Mouse (Mus musculus) heart, postnatal 10 days (tissue): Measurements from ENCODE around the gene Blm. TPM values are rescaled to one million over a fixed set of nuclear protein-coding genes. Genes with fewer than 3 reads are reported as not detected.
A peak's percentile ranks its signal among the peaks of the same experiment; 100 is the strongest.

Experiments
- DNase-seq, 2 experiments: peaks; one replicate each; pipeline ENCODE4 v3.0.0; 2021
- intact Hi-C: fragments of 180-260 bp; cut with DNase I; formaldehyde crosslinking; loops from one replicate; pipeline ENCODE4 v1.15.1; 2025
- total RNA-seq, 2 experiments: library from RNA; stranded (reverse); gene quantifications; 2 replicates each; pipeline ENCODE4 v1.2.3; 2021

Gene Blm
- total RNA-seq, 2 experiments from 2014 or later: 5.6 to 7.5 TPM

- DNase-seq: no peak
- intact Hi-C loops: no loop called here
These were observed 91.8 kb downstream of the Blm start for GRCm38 (mm10) chr7:80443124-80443523.

GRCm38 (mm10) chr7:80441986-80442904 lies 92.7 kb downstream of the Blm start:
- intact Hi-C loops: no loop called here
- DNase-seq: peak; percentile 28 to 41

GRCm38 (mm10) chr7:80440685-80441084 lies 94.2 kb downstream of the Blm start:
- intact Hi-C loops: no loop called here
- no peak for DNase-seq

- DNase-seq: peak; percentile 69 to 73
- intact Hi-C loops: no loop called here
These were observed 95.0 kb downstream of the Blm start for GRCm38 (mm10) chr7:80439789-80440488.

GRCm38 (mm10) chr7:80439032-80439760 lies 95.7 kb downstream of the Blm start:
- peak in 1 of 2 experiments; percentile 39 for DNase-seq
- intact Hi-C loops: no loop called here

- intact Hi-C loops: no loop called here
- no peak for DNase-seq
These were observed 98.3 kb downstream of the Blm start for GRCm38 (mm10) chr7:80436571-80436970.

- DNase-seq: no peak
- intact Hi-C loops: no loop called here
These were observed 99.3 kb downstream of the Blm start for GRCm38 (mm10) chr7:80435594-80435993.

GRCm38 (mm10) chr7:80429661-80430060 lies 105.3 kb downstream of the Blm start:
- DNase-seq: no peak
- intact Hi-C loops: no loop called here

GRCm38 (mm10) chr7:80427730-80428129 lies 107.2 kb downstream of the Blm start:
- intact Hi-C loops: no loop called here
- no peak for DNase-seq

GRCm38 (mm10) chr7:80426363-80426762 lies 108.6 kb downstream of the Blm start:
- intact Hi-C loops: no loop called here
- peak in 1 of 2 experiments; percentile 29 for DNase-seq

GRCm38 (mm10) chr7:80424722-80425121 lies 110.2 kb downstream of the Blm start:
- no peak for DNase-seq
- intact Hi-C loops: no loop called here

- DNase-seq: peak; percentile 66 to 67
- intact Hi-C loops: no loop called here
These were observed 112.0 kb downstream of the Blm start for GRCm38 (mm10) chr7:80422759-80423480.

- intact Hi-C loops: no loop called here
- no peak for DNase-seq
These were observed 113.3 kb downstream of the Blm start for GRCm38 (mm10) chr7:80421576-80421975.

GRCm38 (mm10) chr7:80420586-80420985 lies 114.3 kb downstream of the Blm start:
- intact Hi-C loops: no loop called here
- peak in 1 of 2 experiments; percentile 30 for DNase-seq

GRCm38 (mm10) chr7:80419278-80419677 lies 115.6 kb downstream of the Blm start:
- intact Hi-C loops: no loop called here
- no peak for DNase-seq

GRCm38 (mm10) chr7:80418036-80418435 lies 116.9 kb downstream of the Blm start:
- intact Hi-C loops: no loop called here

GRCm38 (mm10) chr7:80417601-80418000 lies 117.3 kb downstream of the Blm start:
- DNase-seq: no peak
- intact Hi-C loops: no loop called here

More at GRCm38 (mm10) chr7:80418036-80418435, 116.9 kb downstream of the Blm start:
- no peak for DNase-seq

- DNase-seq: no peak
- intact Hi-C loops: no loop called here
These were observed 118.0 kb downstream of the Blm start for GRCm38 (mm10) chr7:80416969-80417368.

GRCm38 (mm10) chr7:80414303-80414855 lies 120.5 kb downstream of the Blm start:
- no peak for DNase-seq
- intact Hi-C loops: no loop called here
